Mouse (Mus musculus): ENCODE measurements around the gene Slc16a8. TPM values are rescaled to one million over a fixed set of nuclear protein-coding genes. Genes with fewer than 3 reads are reported as not detected.
A peak's percentile ranks its signal among the peaks of the same experiment; 100 is the strongest.
"Not testable (repeated sequence)": the region's sequence is repeated elsewhere in the genome, so short reads cannot be mapped to it uniquely, and the experiment has no call there.

The Slc16a8 gene
- polyA plus RNA-seq, 1 experiment from 2014 or later, result 0.36 TPM

DNA sequence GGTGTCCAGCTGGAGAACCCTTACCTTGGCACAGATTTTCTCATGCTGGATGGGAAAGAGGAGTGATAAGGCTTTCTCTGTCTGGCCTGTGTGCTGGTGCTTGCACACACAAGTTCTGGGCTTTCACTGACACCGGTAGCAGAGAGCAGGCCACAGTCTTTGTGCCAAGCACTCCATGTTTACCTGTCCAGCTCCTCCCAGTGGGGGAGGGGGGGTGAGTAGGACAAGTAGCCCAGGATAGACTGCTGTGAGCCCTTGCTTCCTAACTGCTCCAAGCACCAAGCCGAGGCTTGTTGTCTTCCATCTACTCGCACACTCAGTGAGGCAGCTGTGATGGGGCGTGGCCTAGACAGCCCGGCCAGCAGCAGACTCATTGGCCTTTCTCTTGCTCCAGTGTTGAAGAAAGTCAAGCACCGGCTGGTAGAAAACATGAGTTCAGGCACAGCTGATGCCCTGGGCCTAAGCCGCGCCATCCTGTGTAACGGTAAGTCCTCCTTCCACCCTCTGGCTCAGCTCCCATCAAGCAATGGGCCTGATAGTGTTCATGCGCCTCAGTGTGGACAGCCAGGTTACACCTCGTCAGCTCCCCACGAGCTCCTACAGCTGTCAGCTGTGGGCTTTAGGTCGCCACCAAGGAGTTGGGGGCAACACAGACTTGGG lies 11.9 kb downstream of the Slc16a8 start:
- no peak overlapping the region for H3K4me2 ChIP-seq
- H3K9ac ChIP-seq, result no peak overlapping the region
- H3K9me3 ChIP-seq, result no peaks in the 10 kb centered on the region
- H3K4me1 ChIP-seq, result peaks cover 6% of the 10 kb centered on the region
- H3K4me3 ChIP-seq, result no peak overlapping the region
- ATAC-seq (ENCODE audit: insufficient number of reproducible peaks, low FRiP score, low TSS enrichment, low read depth), result peak; percentile 32
- peaks cover 75% of the 10 kb centered on the region for H3K36me3 ChIP-seq
- WGBS, result 73% methylated on average over 13 of the region's 13 CpGs
- H3K27ac ChIP-seq, result peak overlapping the region; percentile 30; the same call in 1 of the 2 replicates
- H3K27me3 ChIP-seq, result no peaks in the 10 kb centered on the region

DNA sequence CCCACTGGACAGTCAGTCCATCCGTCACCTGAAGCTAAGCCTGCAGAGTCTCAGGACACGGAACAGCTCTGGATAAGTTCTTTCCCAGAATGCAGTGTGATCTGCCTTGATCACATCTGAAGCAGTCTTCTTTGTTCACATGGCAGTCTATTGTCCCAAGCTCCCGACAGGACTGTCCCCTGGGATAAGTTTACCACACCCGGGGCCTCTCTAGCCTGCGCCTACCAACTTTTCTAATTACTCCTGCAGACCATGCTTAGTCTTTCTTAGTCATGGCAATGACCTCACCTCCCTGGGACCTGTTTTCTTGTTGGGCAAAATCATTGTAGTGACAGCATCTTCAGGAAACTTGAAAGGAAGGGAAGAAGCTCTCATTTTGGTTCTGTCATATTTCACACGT lies 16.5 kb downstream of the Slc16a8 start:
- no peaks in the 10 kb centered on the region for H3K27me3 ChIP-seq
- H3K4me2 ChIP-seq, result no peak overlapping the region
- no peak overlapping the region for H3K4me3 ChIP-seq
- H3K27ac ChIP-seq, result no peak overlapping the region
- peaks cover 70% of the 10 kb centered on the region for H3K36me3 ChIP-seq
- H3K9ac ChIP-seq, result no peak overlapping the region
- H3K4me1 ChIP-seq, result no peaks in the 10 kb centered on the region; the same call in none of the 2 replicates
- 82% methylated on average over 6 of the region's 6 CpGs for WGBS
- H3K9me3 ChIP-seq, result no peaks in the 10 kb centered on the region
- no peak for ATAC-seq (ENCODE audit: insufficient number of reproducible peaks, low FRiP score, low TSS enrichment, low read depth)

DNA sequence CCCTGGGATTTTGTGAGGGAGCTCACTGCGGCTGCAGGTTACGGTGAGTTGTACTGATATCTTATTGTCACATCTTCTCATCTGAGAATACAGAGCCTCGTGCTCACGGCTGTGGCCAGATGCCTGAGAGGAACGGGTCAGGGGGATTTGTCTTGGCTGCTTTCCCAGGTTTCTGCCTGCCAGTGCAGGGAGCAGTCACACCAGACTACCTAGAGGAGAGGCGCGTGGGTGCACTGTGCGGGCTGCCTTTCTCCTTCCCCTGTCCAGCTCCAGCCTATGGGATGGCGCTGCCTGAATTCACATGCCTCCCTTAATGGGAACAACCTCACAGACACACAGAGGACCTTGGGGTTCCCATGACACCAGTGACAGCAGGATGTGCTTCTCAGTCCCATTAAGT lies 19.3 kb downstream of the Slc16a8 start:
- peaks cover 70% of the 10 kb centered on the region for H3K36me3 ChIP-seq
- no peak for ATAC-seq (ENCODE audit: insufficient number of reproducible peaks, low FRiP score, low TSS enrichment, low read depth)
- no peaks in the 10 kb centered on the region for H3K4me1 ChIP-seq
- H3K27me3 ChIP-seq, result no peaks in the 10 kb centered on the region
- no peak overlapping the region for H3K9ac ChIP-seq
- H3K4me2 ChIP-seq, result no peak overlapping the region
- H3K9me3 ChIP-seq, result no peaks in the 10 kb centered on the region
- H3K27ac ChIP-seq, result peak overlapping the region; percentile 33; the same call in 1 of the 2 replicates
- WGBS, result 70% methylated on average over 9 of the region's 9 CpGs
- no peak overlapping the region for H3K4me3 ChIP-seq

DNA sequence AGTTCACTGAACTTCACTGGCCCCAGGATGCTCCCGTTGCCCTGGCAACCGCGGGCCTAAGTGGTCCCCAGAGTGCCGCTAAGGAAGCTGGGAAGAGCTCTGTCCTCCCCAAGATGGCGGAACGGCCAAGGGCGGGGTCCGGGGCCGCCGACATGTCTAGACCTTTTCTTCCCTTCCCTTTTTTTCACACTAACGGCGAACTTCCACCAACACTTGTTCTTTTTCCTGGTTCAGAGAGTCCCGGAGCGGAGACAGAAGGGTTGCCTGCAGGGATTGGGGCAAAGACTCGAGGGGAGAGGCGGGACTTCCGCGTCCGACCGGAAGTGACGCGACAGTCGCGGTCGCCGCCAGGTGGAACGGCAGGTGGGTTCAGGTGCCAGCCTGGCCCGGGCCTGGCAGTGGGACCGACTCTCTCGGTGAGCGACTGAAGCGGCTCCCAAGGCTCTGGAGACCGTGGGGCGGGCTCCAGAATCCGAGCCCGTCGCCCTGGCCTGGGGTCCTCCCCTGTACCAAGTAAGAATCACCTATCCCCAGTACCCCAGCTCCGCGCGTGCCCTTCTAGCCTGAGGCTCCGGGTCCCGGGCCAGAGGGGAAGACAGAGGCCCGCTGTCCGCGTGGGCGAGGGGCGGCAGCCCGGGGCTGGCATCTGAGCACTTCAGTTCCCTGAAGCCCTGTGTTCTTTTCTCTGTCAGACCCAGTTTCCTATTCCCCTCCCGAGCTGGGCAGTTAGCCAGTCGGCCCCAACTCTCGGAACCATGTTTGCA lies 25.3 kb downstream of the Slc16a8 start, which contains the start of the genes Pick1 and Gm49486:
Pick1 (plus strand) TSS at position 116 of the 764 bp plus-strand sequence.
Gm49486 (plus strand) TSS at position 334 of the 764 bp plus-strand sequence.
- WGBS, result under 1% methylated on average over 51 of the region's 51 CpGs
- ATAC-seq (ENCODE audit: insufficient number of reproducible peaks, low FRiP score, low TSS enrichment, low read depth), result peak; percentile 80
- no peaks in the 10 kb centered on the region for H3K27me3 ChIP-seq
- peak within 1 kb of the TSS; percentile 95 for H3K4me2 ChIP-seq
- peak within 1 kb of the TSS; percentile 83 for H3K4me3 ChIP-seq
- peak within 1 kb of the TSS; percentile 82 for H3K9ac ChIP-seq
- H3K27ac ChIP-seq, result peak within 1 kb of the TSS; percentile 97
- H3K36me3 ChIP-seq, result peaks cover 24% of the 10 kb centered on the region
- no peaks in the 10 kb centered on the region for H3K9me3 ChIP-seq
- H3K4me1 ChIP-seq, result peaks cover 14% of the 10 kb centered on the region

DNA sequence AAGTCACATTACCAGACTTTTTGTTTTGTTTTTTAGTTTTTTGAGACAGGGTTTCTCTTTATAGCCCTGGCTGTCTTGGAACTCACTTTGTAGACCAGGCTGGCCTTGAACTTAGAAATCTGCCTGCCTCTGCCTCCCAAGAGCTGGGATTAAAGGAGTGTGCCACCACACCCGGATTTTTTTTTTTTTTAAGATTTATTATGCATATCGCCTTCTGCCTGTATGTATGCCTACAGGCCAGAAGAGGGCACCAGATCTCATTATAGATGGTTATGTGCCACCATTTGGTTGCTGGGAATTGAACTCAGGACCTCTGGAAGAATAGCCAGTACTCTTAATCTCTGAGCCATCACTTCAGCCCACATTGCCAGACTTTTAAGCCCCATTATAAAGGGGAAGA lies 28.8 kb downstream of the Slc16a8 start:
- H3K4me3 ChIP-seq; H3K4me2 ChIP-seq; H3K27me3 ChIP-seq; H3K9me3 ChIP-seq; H3K9ac ChIP-seq; ATAC-seq (ENCODE audit: insufficient number of reproducible peaks, low FRiP score, low TSS enrichment, low read depth); H3K27ac ChIP-seq; H3K36me3 ChIP-seq: not testable (repeated sequence)
- 65% methylated on average over 2 of the region's 2 CpGs for WGBS
- peaks cover 14% of the 10 kb centered on the region for H3K4me1 ChIP-seq

DNA sequence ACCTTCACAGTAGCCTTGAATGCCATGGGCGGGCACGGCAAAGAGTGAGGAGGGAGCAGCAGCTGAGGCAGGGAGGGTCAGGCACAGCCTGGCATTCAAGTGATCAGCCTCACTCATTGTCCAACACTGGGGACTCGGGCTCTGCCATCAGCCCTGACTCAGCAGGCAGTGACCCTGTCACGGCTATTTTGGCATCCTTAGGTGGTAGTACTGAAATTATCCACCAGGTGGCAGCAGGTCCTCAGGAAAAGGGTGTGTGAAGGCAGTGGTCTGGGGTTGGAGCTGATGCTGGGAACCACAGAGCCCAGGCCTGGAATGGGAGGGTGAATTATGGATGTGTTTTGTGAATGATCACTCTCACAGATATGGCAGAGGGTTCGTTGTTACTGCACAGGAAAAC lies 29.9 kb downstream of the Slc16a8 start:
- peak; percentile 35; the same call in 1 of the 2 replicates for ATAC-seq (ENCODE audit: insufficient number of reproducible peaks, low FRiP score, low TSS enrichment, low read depth)
- H3K27ac ChIP-seq, result no peak overlapping the region
- no peak overlapping the region for H3K4me2 ChIP-seq
- WGBS, result 12% methylated on average over 5 of the region's 5 CpGs
- H3K9ac ChIP-seq, result no peak overlapping the region
- no peak overlapping the region for H3K4me3 ChIP-seq
- H3K36me3 ChIP-seq, result no peaks in the 10 kb centered on the region
- H3K4me1 ChIP-seq, result peaks cover 9% of the 10 kb centered on the region
- H3K9me3 ChIP-seq, result no peaks in the 10 kb centered on the region
- H3K27me3 ChIP-seq, result 0 out of 2 replicates have a peak, but pooled peaks cover 9% of the 10 kb centered on the region

DNA sequence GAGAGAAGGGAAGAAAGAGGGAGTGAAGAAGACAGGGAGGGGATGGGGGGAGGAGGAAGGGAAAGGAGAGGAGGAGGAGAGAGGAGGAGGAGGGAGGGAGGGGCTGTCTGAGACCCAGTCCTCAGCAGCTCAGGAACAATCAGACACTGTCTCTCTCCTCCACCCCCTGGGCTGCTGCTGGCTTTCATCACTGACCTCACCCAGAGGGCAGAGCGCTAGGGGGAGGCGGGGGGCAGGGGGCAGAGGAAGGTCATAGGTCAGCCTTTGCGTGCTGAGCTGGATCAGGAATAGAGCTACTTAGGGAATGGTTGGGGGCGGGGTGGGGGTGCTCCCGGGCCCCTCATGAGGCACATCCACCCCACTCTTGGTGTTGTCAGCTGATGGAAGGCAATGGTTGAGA lies 30.9 kb downstream of the Slc16a8 start:
- 11% methylated on average over 5 of the region's 5 CpGs for WGBS
- Histone ChIP-seq H3K4me1 (peaks cover 5% of the 10 kb centered on the region; the same call in 1 of the 2 replicates), H3K9me3 (no peaks in the 10 kb centered on the region), H3K27me3 (0 out of 2 replicates have a peak, but pooled peaks cover 9% of the 10 kb centered on the region), H3K36me3 (no peaks in the 10 kb centered on the region), H3K27ac (no peak overlapping the region), H3K4me2 (no peak overlapping the region), H3K4me3 (no peak overlapping the region), H3K9ac (no peak overlapping the region)
- no peak for ATAC-seq (ENCODE audit: insufficient number of reproducible peaks, low FRiP score, low TSS enrichment, low read depth)

DNA sequence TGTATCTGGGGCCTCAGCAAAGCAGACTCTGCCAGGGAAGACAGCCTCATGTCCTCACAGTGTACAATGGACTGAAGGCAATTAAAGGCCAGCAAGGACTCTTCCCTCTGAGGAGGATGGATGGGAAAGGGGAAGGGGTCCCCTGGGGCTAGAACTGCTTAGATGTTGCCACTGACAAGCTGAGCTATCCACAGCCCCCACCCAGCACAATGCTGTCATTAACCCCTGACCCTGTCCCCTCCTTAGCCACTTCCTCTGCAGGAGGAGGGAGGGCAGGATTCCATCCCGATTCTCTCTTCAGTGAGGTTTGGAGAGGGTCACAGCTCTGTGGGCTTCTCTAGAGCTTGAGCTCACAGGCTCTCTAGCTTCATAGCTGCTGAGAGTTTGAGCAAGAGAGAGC lies 35.0 kb downstream of the Slc16a8 start:
- no peak for ATAC-seq (ENCODE audit: insufficient number of reproducible peaks, low FRiP score, low TSS enrichment, low read depth)
- Histone ChIP-seq H3K4me2 (no peak overlapping the region), H3K36me3 (no peaks in the 10 kb centered on the region), H3K9ac (no peak overlapping the region), H3K4me3 (no peak overlapping the region), H3K4me1 (no peaks in the 10 kb centered on the region), H3K27ac (no peak overlapping the region), H3K9me3 (no peaks in the 10 kb centered on the region), H3K27me3 (0 out of 2 replicates have a peak, but pooled peaks cover 9% of the 10 kb centered on the region)
- WGBS, result 0% methylated on average over 1 of the region's 1 CpGs

DNA sequence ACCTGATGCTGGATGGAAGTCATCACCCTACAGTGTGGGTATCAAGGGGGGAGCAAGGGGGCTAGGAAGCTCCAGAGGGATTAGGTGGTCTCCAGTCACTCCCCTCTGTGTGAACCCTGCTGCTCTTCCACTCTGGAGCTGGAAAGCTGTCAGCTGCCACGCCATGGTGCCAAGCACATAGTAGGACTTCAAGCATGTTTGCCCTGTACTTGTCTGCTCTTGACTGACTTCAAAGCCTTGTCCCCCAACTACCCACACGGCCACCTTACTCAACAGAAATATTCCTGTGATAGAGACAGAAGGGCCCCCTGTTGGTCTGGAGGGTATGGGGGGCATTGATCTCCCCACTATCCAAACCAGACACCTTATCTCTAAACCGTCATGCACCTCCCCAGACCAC lies 38.4 kb downstream of the Slc16a8 start:
- no peak for ATAC-seq (ENCODE audit: insufficient number of reproducible peaks, low FRiP score, low TSS enrichment, low read depth)

DNA sequence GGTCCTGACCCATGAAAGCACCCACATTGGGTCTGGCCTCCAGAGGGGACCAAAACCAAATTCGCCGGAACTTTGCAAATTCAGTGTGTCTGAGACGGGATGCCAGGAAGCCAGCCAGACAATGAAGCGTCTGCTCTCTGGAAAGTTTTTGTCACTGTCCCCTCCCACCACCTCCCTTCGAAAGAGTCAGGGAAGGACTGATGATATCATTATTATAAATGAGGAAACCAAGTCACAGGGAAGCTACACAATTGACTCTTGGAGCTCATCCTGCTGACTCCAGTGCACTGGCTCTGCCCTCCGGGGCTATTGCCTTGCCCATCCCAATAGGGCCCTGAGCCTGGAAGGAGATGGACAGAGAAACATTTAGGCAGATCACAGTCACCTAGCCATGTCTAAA lies 41.0 kb downstream of the Slc16a8 start:
- Histone ChIP-seq H3K4me2 (no peak overlapping the region), H3K9ac (no peak overlapping the region), H3K36me3 (no peaks in the 10 kb centered on the region), H3K9me3 (no peaks in the 10 kb centered on the region), H3K4me3 (no peak overlapping the region), H3K27me3 (no peaks in the 10 kb centered on the region), H3K27ac (no peak overlapping the region), H3K4me1 (0 out of 2 replicates have a peak, but pooled peaks cover 4% of the 10 kb centered on the region)
- no peak for ATAC-seq (ENCODE audit: insufficient number of reproducible peaks, low FRiP score, low TSS enrichment, low read depth)
- 74% methylated on average over 6 of the region's 6 CpGs for WGBS

More for the DNA sequence above, 38.4 kb downstream of the Slc16a8 start:
- no peak overlapping the region for H3K9ac ChIP-seq
- no peak overlapping the region for H3K4me3 ChIP-seq
- H3K27ac ChIP-seq, result no peak overlapping the region
- H3K36me3 ChIP-seq, result no peaks in the 10 kb centered on the region
- no peaks in the 10 kb centered on the region for H3K27me3 ChIP-seq
- no peaks in the 10 kb centered on the region for H3K9me3 ChIP-seq
- WGBS, result 53% methylated on average over 3 of the region's 3 CpGs
- 0 out of 2 replicates have a peak, but pooled peaks cover 4% of the 10 kb centered on the region for H3K4me1 ChIP-seq
- H3K4me2 ChIP-seq, result no peak overlapping the region

DNA sequence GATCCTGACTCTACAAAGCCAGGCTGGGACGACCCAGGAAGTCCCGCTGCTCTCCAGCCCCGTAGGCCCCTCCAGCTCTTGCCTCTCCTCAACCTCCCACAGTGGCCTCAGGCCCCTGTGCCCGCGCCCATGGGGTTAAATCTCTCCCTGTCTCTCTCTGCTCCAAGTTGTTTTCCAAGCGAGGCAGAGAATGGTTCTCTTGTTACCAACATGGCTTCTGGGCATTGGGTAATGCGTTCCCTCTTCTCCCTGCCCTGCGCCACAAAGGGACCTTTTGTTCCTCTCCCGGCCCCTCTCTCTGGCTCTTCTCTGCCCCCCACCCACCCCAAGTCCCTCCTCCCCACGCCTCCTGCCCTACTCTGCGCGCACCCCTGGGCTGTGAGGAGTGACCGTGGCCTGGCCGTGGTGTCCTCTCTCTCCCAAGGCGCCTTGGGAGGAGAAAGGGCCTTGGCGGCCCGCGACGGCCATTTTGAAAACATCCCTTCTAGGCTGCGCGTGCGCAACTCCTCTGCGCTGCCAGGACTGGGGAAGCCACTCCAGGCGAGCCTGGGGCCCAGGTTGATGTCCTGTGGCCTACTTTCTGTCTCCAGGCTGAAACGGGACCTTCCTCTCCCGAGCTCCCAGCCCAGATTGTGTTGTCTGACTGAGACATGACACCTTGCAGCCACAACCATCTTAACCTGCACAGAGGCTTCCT lies 41.7 kb downstream of the Slc16a8 start:
- H3K27ac ChIP-seq, result no peak overlapping the region
- ATAC-seq (ENCODE audit: insufficient number of reproducible peaks, low FRiP score, low TSS enrichment, low read depth), result no peak
- H3K4me3 ChIP-seq, result no peak overlapping the region
- no peaks in the 10 kb centered on the region for H3K27me3 ChIP-seq
- no peaks in the 10 kb centered on the region for H3K9me3 ChIP-seq
- 0 out of 2 replicates have a peak, but pooled peaks cover 4% of the 10 kb centered on the region for H3K4me1 ChIP-seq
- no peak overlapping the region for H3K9ac ChIP-seq
- H3K36me3 ChIP-seq, result no peaks in the 10 kb centered on the region
- no peak overlapping the region for H3K4me2 ChIP-seq
- 86% methylated on average over 26 of the region's 26 CpGs for WGBS

All from limb, embryonic 15.5 days (tissue).